Mouse (Mus musculus) embryonic facial prominence, embryonic 11.5 days (tissue): ENCODE measurements around the gene Mapkapk5. TPM values are rescaled to one million over a fixed set of nuclear protein-coding genes. Genes with fewer than 3 reads are reported as not detected.
"Not testable (repeated sequence)": the region's sequence is repeated elsewhere in the genome, so short reads cannot be mapped to it uniquely, and the experiment has no call there.

Experiments
- ATAC-seq: fragments of 200-750 bp; cut with Nextera tagmentation; replicated peaks from 2 replicates; pipeline ENCODE4 v1.8.0; 2017; ENCODE audit warnings: low read depth; ENCODE audit not compliant: insufficient number of reproducible peaks, low FRiP score, low TSS enrichment
- DNase-seq: peaks from one replicate; pipeline ENCODE4 v3.0.0-alpha.2; 2015; ENCODE audit warnings: low spot score
- H3K27ac ChIP-seq: fragments of 300-500 bp; sonication (generic); replicated peaks from 2 replicates; pipeline ENCODE4 v1.5.1; 2014; ENCODE audit warnings: mild to moderate bottlenecking, low read depth, low read length, control low read depth
- H3K27me3 ChIP-seq: fragments of 300-500 bp; sonication (generic); 2 replicates; pipeline ENCODE4 v1.6.1; 2014; ENCODE audit warnings: mild to moderate bottlenecking, low read length, moderate library complexity, mixed read lengths; ENCODE audit not compliant: control insufficient read depth, insufficient read depth
- H3K36me3 ChIP-seq: fragments of 300-500 bp; sonication (generic); replicated peaks from 2 replicates; pipeline ENCODE4 v1.6.1; 2014; ENCODE audit warnings: low read depth, mild to moderate bottlenecking, low read length, moderate library complexity, mixed read lengths; ENCODE audit not compliant: control insufficient read depth, insufficient read depth
- H3K4me1 ChIP-seq: fragments of 300-500 bp; sonication (generic); 2 replicates; pipeline ENCODE4 v1.6.1; 2014; ENCODE audit warnings: low read length, mixed read lengths; ENCODE audit not compliant: control insufficient read depth, insufficient read depth
- H3K4me2 ChIP-seq: fragments of 300-500 bp; sonication (generic); 2 replicates; pipeline ENCODE4 v1.6.1; 2014; ENCODE audit warnings: low read depth, mild to moderate bottlenecking, control low read depth, low read length, moderate library complexity
- H3K4me3 ChIP-seq: fragments of 300-500 bp; sonication (generic); 2 replicates; pipeline ENCODE4 v1.5.1; 2014; ENCODE audit warnings: low read depth, low read length, control low read depth
- H3K9ac ChIP-seq: fragments of 300-500 bp; sonication (generic); replicated peaks from 2 replicates; pipeline ENCODE4 v1.6.1; 2014; ENCODE audit warnings: mild to moderate bottlenecking, control low read depth, low read length
- H3K9me3 ChIP-seq: fragments of 300-500 bp; sonication (generic); replicated peaks from 2 replicates; pipeline ENCODE4 v1.6.1; 2016; ENCODE audit warnings: mild to moderate bottlenecking, low read length, inconsistent platforms, mixed read lengths; ENCODE audit not compliant: control insufficient read depth
- WGBS: fragments of 180-500 bp; shearing (Covaris S2); extraction: QIAGEN DNeasy Blood & Tissue Kit; methylation state at CpG from one replicate; pipeline ENCODE4 v1.1.7; 2014; 5-methylcytosine and 5-hydroxymethylcytosine counted together
- polyA plus RNA-seq: library from polyadenylated mRNA; unstranded; fragments of >200 nt; fragmentation: Nextera tagmentation; extraction: Ambion mirVana; gene quantifications from 2 replicates; pipeline ENCODE4 v1.2.1, GENCODE M21; 2014

Mapkapk5 gene
- polyA plus RNA-seq, 1 experiment from 2014 or later = 57.1 TPM

GRCm38 (mm10) chr5:121534521-121534920, 11.2 kb downstream of the Mapkapk5 start:
- Histone ChIP-seq H3K27me3 (no peaks in the 10 kb centered on the region), H3K9ac (no peak overlapping the region), H3K4me3 (no peak overlapping the region), H3K4me2 (no peak overlapping the region), H3K27ac (no peak overlapping the region), H3K4me1 (no peaks in the 10 kb centered on the region), H3K9me3 (no peaks in the 10 kb centered on the region), H3K36me3 (peaks cover 11% of the 10 kb centered on the region)
- peak; percentile 9 for DNase-seq
- WGBS = 89% methylated on average over 5 of the region's 5 CpGs
- ATAC-seq = no peak

DNA sequence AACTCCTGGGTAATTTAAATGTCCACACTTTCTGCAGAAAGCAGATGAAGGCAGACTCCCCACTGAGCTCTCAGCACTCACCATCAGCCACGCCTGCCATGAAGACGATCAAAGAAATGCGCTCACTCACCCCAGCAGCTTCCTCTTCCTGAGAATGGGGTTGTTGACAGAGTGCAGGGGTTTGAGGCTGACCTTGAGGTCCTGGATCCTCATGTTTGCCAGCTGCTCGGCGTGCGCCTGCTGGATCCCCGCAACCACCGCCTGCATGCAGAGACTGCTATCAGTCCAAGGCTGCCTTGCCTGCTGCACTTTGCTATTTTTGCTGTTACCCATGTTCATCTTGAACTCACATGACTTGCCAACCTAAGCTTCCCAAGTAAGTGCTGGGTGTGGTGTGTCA, 18.7 kb downstream of the Mapkapk5 start:
- H3K27me3 ChIP-seq = no peaks in the 10 kb centered on the region
- H3K4me1 ChIP-seq = no peaks in the 10 kb centered on the region
- ATAC-seq = no peak
- no peak overlapping the region for H3K4me2 ChIP-seq
- H3K4me3 ChIP-seq = no peak overlapping the region
- peaks cover 25% of the 10 kb centered on the region for H3K36me3 ChIP-seq
- no peak overlapping the region for H3K9ac ChIP-seq
- DNase-seq = no peak
- no peak overlapping the region for H3K27ac ChIP-seq
- WGBS = 83% methylated on average over 8 of the region's 8 CpGs
- H3K9me3 ChIP-seq = no peaks in the 10 kb centered on the region

DNA sequence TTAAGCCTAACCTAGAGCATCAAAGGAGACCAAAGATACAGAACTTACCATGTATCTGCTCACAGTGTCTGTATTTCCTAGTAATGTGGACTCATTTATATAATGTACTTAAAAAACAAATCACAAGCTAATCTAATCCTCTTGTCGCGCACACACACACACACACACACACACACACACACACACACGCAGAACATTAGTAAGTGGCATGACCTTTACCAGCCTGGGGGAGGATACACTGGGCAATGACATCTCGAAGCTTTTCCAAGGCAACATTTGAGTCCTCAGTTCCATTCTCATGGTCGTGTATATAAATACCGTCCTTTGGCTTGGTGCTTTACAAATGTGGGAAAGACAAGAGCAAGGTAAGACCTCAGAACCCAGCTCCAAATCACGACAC, 19.2 kb downstream of the Mapkapk5 start:
- Histone ChIP-seq H3K4me3 (no peak overlapping the region), H3K9me3 (no peaks in the 10 kb centered on the region), H3K9ac (no peak overlapping the region), H3K4me2 (no peak overlapping the region), H3K4me1 (no peaks in the 10 kb centered on the region), H3K27me3 (no peaks in the 10 kb centered on the region), H3K36me3 (peaks cover 23% of the 10 kb centered on the region), H3K27ac (no peak overlapping the region)
- ATAC-seq (no peak), DNase-seq (no peak)
- WGBS = 88% methylated on average over 7 of the region's 7 CpGs

GRCm38 (mm10) chr5:121525774-121526450, 19.8 kb downstream of the Mapkapk5 start:
- Histone ChIP-seq H3K9me3 (no peaks in the 10 kb centered on the region), H3K27ac (no peak overlapping the region), H3K36me3 (peaks cover 17% of the 10 kb centered on the region), H3K9ac (no peak overlapping the region), H3K4me2 (no peak overlapping the region), H3K27me3 (no peaks in the 10 kb centered on the region), H3K4me3 (no peak overlapping the region), H3K4me1 (no peaks in the 10 kb centered on the region)
- DNase-seq (no peak), ATAC-seq (no peak)
- 85% methylated on average over 14 of the region's 14 CpGs for WGBS

DNA sequence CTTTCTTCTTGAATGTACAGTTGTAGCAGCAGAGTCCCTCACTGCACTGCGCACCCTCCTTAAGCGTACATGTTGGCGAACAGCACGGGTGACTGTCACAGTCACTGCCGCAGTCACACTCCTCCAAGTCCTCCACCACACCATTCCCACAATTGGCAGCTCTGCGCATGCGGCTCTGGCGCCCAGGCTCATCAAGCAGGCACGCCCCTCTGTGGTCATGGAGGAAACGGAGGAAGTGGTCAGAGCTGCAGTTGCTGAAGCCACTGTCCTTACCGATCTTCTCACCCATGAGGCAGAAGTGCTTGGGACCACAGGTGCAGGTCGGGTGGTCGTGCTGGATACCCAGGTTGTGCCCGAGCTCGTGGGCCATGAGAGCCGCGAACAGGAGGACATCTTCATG, 25.9 kb downstream of the Mapkapk5 start:
- not testable (repeated sequence) for H3K4me3 ChIP-seq, H3K27me3 ChIP-seq, H3K27ac ChIP-seq, H3K9ac ChIP-seq, H3K36me3 ChIP-seq, ATAC-seq, H3K9me3 ChIP-seq, H3K4me1 ChIP-seq, H3K4me2 ChIP-seq, DNase-seq
- WGBS = 90% methylated on average over 11 of the region's 17 CpGs

DNA sequence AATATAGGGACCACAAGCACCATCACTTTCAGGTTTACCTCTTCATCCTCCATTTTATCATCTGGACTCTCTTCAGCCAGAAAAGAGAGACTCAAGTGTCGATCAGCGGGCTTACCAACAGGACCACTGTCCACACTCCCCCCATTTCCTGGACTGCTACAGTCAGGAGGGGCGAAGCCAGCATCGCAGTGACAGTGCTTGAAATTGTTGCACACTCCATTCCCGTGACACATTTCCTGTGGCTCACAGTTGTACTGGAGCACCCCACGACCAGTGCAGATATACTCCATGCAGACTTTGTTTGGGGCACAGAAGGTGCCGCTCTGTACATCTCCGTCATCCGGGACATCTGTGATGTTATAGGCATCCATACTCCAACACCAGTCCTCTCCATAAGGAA, 26.7 kb downstream of the Mapkapk5 start:
- Histone ChIP-seq H3K9ac (no peak overlapping the region), H3K4me1 (no peaks in the 10 kb centered on the region), H3K27ac (no peak overlapping the region), H3K36me3 (no peaks in the 10 kb centered on the region; the same call in 1 of the 2 replicates), H3K9me3 (no peaks in the 10 kb centered on the region), H3K27me3 (no peaks in the 10 kb centered on the region), H3K4me2 (no peak overlapping the region), H3K4me3 (no peak overlapping the region)
- ATAC-seq (no peak), DNase-seq (no peak)
- WGBS = 94% methylated on average over 9 of the region's 9 CpGs

GRCm38 (mm10) chr5:121510009-121510408, 35.7 kb downstream of the Mapkapk5 start:
- no peak overlapping the region for H3K4me2 ChIP-seq
- no peaks in the 10 kb centered on the region for H3K9me3 ChIP-seq
- no peak overlapping the region for H3K27ac ChIP-seq
- DNase-seq (no peak), ATAC-seq (no peak)
- no peaks in the 10 kb centered on the region for H3K36me3 ChIP-seq
- H3K27me3 ChIP-seq = no peaks in the 10 kb centered on the region
- 82% methylated on average over 7 of the region's 7 CpGs for WGBS
- H3K4me1 ChIP-seq = no peaks in the 10 kb centered on the region
- H3K4me3 ChIP-seq = no peak overlapping the region
- H3K9ac ChIP-seq = no peak overlapping the region

DNA sequence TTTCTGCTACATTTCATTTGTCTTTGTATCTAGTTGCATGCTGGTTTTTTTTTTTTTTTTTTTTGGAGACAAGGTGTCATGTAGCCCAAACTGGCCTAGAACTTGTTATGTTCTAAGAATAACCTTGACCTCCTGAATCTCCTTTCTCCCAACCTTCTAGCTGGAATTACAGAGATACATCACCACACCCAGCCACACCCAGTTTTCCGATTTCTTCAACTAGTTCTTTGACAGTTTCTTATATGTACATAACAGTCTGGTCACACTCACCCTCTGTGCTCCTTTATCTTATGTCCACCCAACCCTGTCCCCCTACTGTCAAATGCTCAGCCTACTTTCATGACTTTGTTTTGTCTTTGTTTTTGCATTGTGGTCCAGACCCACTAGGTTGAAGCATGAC, 38.9 kb downstream of the Mapkapk5 start:
- Histone ChIP-seq H3K9ac (no peak overlapping the region), H3K9me3 (no peaks in the 10 kb centered on the region), H3K4me1 (no peaks in the 10 kb centered on the region), H3K27me3 (no peaks in the 10 kb centered on the region), H3K4me3 (no peak overlapping the region), H3K4me2 (no peak overlapping the region), H3K36me3 (no peaks in the 10 kb centered on the region), H3K27ac (no peak overlapping the region)
- ATAC-seq = no peak
- no peak for DNase-seq
- WGBS = 97% methylated on average over 1 of the region's 1 CpGs
